21 mouse cellular contexts compared by ENCODE assay signal in genomic region chr6:113451839-113452238, GRCm38 (mm10). TPM values are rescaled to one million over a fixed set of nuclear protein-coding genes. Genes with fewer than 3 reads are reported as not detected.
A peak's percentile ranks its signal among the peaks of the same experiment; 100 is the strongest.
DNase-seq lines count a peak whose midpoint lies in the region; ATAC-seq and TF ChIP-seq lines count a peak whose summit lies in the region.
"Had no signal": no experiment of that assay in that cellular context is flagged by ENCODE, and none has a peak within 500 bp of the region (broad histone marks: within the 10 kb centered on the region; RNA-seq: fewer than 3 reads in every experiment).

No protein-coding gene starts in this region.

- ATAC-seq in midbrain, postnatal 0 days (ENCODE audit: low FRiP score), result no peak
- ATAC-seq: activated CD4-positive, CD25-positive, alpha-beta regulatory T cell, adult 4 months; forebrain, postnatal 0 days had no signal

- no peak overlapping the region for H3K4me2 ChIP-seq in midbrain, postnatal 0 days (ENCODE audit: low read depth, low read length, poor library complexity, severe bottlenecking)
- H3K4me2 ChIP-seq: liver, embryonic 15.5 days; neural tube, embryonic 15.5 days had no signal

- peak; percentile 86 to 88 for DNase-seq in cerebellum, postnatal 10 days
- DNase-seq in cerebellum, postnatal 25 days, result no peak
- peak; percentile 40 for DNase-seq in kidney, adult 18-20 months
- no peak for DNase-seq in kidney, postnatal 4 days
- peak; percentile 77 for DNase-seq in midbrain, postnatal 0 days (ENCODE audit: low spot score)
- no peak for DNase-seq in midbrain, embryonic 10.5 days (ENCODE audit: low spot score)
- DNase-seq in urinary bladder, postnatal 36 days (ENCODE audit: low spot score in 2 of 2), result no peak
- DNase-seq in adrenal gland, adult 2 months, result no peak
- DNase-seq: cerebellum, adult 11-12 months; forebrain, postnatal 0 days; heart, adult 2 months; retina, postnatal 1 day; thymus, postnatal 14 days had no signal

- H3K27ac ChIP-seq in midbrain, postnatal 0 days (ENCODE audit: low read depth, low read length), result no peak overlapping the region
- H3K27ac ChIP-seq in midbrain, embryonic 10.5 days (replicated peaks), result no peak overlapping the region
- H3K27ac ChIP-seq: heart, adult 2 months; liver, embryonic 15.5 days; neural tube, embryonic 15.5 days had no signal

- H3K4me1 ChIP-seq in midbrain, postnatal 0 days (ENCODE audit: insufficient read depth, low read length), result no peaks in the 10 kb centered on the region
- H3K4me1 ChIP-seq in midbrain, embryonic 10.5 days, result no peaks in the 10 kb centered on the region
- H3K4me1 ChIP-seq: liver, embryonic 15.5 days; neural tube, embryonic 15.5 days had no signal

- no peaks in the 10 kb centered on the region for H3K9me3 ChIP-seq in midbrain, postnatal 0 days (ENCODE audit: low read length)
- no peaks in the 10 kb centered on the region for H3K9me3 ChIP-seq in midbrain, embryonic 10.5 days (replicated peaks)
- H3K9me3 ChIP-seq: liver, embryonic 15.5 days; neural tube, embryonic 15.5 days had no signal

- H3K4me3 ChIP-seq in midbrain, postnatal 0 days (ENCODE audit: low read depth, low read length), result no peak overlapping the region
- H3K4me3 ChIP-seq in midbrain, embryonic 10.5 days, result no peak overlapping the region
- H3K4me3 ChIP-seq: heart, adult 2 months; liver, embryonic 15.5 days; neural tube, embryonic 15.5 days had no signal

- no peak for TF ChIP-seq CTCF in midbrain, postnatal 0 days (IDR thresholded peaks at IDR 0.05)

- H3K27me3 ChIP-seq in midbrain, postnatal 0 days (ENCODE audit: insufficient read depth, low read length), result no peaks in the 10 kb centered on the region
- no peaks in the 10 kb centered on the region for H3K27me3 ChIP-seq in midbrain, embryonic 10.5 days (ENCODE audit: low read depth, poor library complexity, severe bottlenecking)
- H3K27me3 ChIP-seq: liver, embryonic 15.5 days; neural tube, embryonic 15.5 days had no signal

- H3K36me3 ChIP-seq in midbrain, postnatal 0 days (ENCODE audit: insufficient read depth, low read length), result peaks cover 17% of the 10 kb centered on the region
- peaks cover 29% of the 10 kb centered on the region for H3K36me3 ChIP-seq in midbrain, embryonic 10.5 days

- H3K9ac ChIP-seq in midbrain, postnatal 0 days (replicated peaks; ENCODE audit: low read length, poor library complexity, severe bottlenecking), result no peak overlapping the region
- H3K9ac ChIP-seq: forebrain, postnatal 0 days; liver, embryonic 15.5 days; neural tube, embryonic 15.5 days had no signal

- WGBS in midbrain, postnatal 0 days, result 86% methylated on average over 2 of the region's 2 CpGs
- 96% methylated on average over 2 of the region's 2 CpGs for WGBS in midbrain, embryonic 10.5 days

RNA-seq across cellular contexts. Expression of gene Il17re, which starts 6.4 kb away (rescaled TPM):
- total RNA-seq in midbrain, postnatal 0 days (2014; rRNA removed), result 0.49 TPM in 1 of 2 replicates, not detected in the other
- polyA plus RNA-seq in midbrain, postnatal 0 days (2015; fragmentation: Nextera tagmentation; extraction: Ambion mirVana), result 0.48 and 0.77 TPM in 2 replicates
- polyA plus RNA-seq in midbrain, embryonic 10.5 days (2016; fragmentation: Nextera tagmentation; extraction: Ambion mirVana), result 1.1 and 1.4 TPM in 2 replicates
- 1 to 10 TPM; 1.1 to 1.9 TPM for total RNA-seq in adrenal gland, adult 2 months (2021)
- polyA plus RNA-seq in adrenal gland, adult 2 months (2012; rRNA removed), result 4.0 TPM in 2 replicates
- total RNA-seq: forebrain, postnatal 0 days; monocyte, adult 5-6 weeks had no signal

RNA-seq across cellular contexts. Expression of gene Jagn1, which starts 9.5 kb away (rescaled TPM):
- 43.6 and 48.6 TPM in 2 replicates for total RNA-seq in midbrain, postnatal 0 days (2014; rRNA removed)
- polyA plus RNA-seq in midbrain, postnatal 0 days (2015; fragmentation: Nextera tagmentation; extraction: Ambion mirVana), result 80.4 and 85.4 TPM in 2 replicates
- polyA plus RNA-seq in midbrain, embryonic 10.5 days (2016; fragmentation: Nextera tagmentation; extraction: Ambion mirVana), result 90.0 and 93.5 TPM in 2 replicates
- total RNA-seq in adrenal gland, adult 2 months (2021), result 10 to 100 TPM; 50.5 TPM
- 49.5 and 64.3 TPM in 2 replicates for polyA plus RNA-seq in adrenal gland, adult 2 months (2012; rRNA removed)

RNA-seq across cellular contexts. Expression of gene Cidec, which starts 16.3 kb away (rescaled TPM):
- not detected in 2 replicates for total RNA-seq in midbrain, postnatal 0 days (2014; rRNA removed)
- 0.09 TPM in 1 of 2 replicates, not detected in the other for polyA plus RNA-seq in midbrain, postnatal 0 days (2015; fragmentation: Nextera tagmentation; extraction: Ambion mirVana)
- not detected in 2 replicates for polyA plus RNA-seq in midbrain, embryonic 10.5 days (2016; fragmentation: Nextera tagmentation; extraction: Ambion mirVana)
- total RNA-seq in adrenal gland, adult 2 months (2021), result 100 to 1,000 TPM; 354 to 980 TPM
- polyA plus RNA-seq in adrenal gland, adult 2 months (2012; rRNA removed), result 514 and 896 TPM in 2 replicates
- total RNA-seq: forebrain, postnatal 0 days; layer of hippocampus, postnatal 25 days; left cerebral cortex, postnatal 36 days; megakaryocyte progenitor cell, adult 5-6 weeks; monocyte, adult 5-6 weeks had no signal
- polyA plus RNA-seq: activated CD4-positive, CD25-positive, alpha-beta regulatory T cell, adult 4 months; cortical plate, adult 2 months; forebrain, postnatal 0 days; liver, embryonic 15.5 days; neural tube, embryonic 15.5 days had no signal

RNA-seq across cellular contexts. Expression of gene Il17rc, which starts 19.4 kb away (rescaled TPM):
- 4.7 and 11.6 TPM in 2 replicates for total RNA-seq in midbrain, postnatal 0 days (2014; rRNA removed)
- 4.1 and 4.2 TPM in 2 replicates for polyA plus RNA-seq in midbrain, postnatal 0 days (2015; fragmentation: Nextera tagmentation; extraction: Ambion mirVana)
- 4.4 and 5.3 TPM in 2 replicates for polyA plus RNA-seq in midbrain, embryonic 10.5 days (2016; fragmentation: Nextera tagmentation; extraction: Ambion mirVana)
- 10 to 100 TPM; 17.0 to 22.0 TPM for total RNA-seq in adrenal gland, adult 2 months (2021)
- polyA plus RNA-seq in adrenal gland, adult 2 months (2012; rRNA removed), result 90.8 and 103 TPM in 2 replicates
- total RNA-seq: megakaryocyte progenitor cell, adult 5-6 weeks; monocyte, adult 5-6 weeks had no signal
- polyA plus RNA-seq: activated CD4-positive, CD25-positive, alpha-beta regulatory T cell, adult 4 months had no signal

RNA-seq across cellular contexts. Expression of gene Creld1, which starts 31.3 kb away (rescaled TPM):
- 39.4 and 43.0 TPM in 2 replicates for total RNA-seq in midbrain, postnatal 0 days (2014; rRNA removed)
- 56.6 and 60.4 TPM in 2 replicates for polyA plus RNA-seq in midbrain, postnatal 0 days (2015; fragmentation: Nextera tagmentation; extraction: Ambion mirVana)
- polyA plus RNA-seq in midbrain, embryonic 10.5 days (2016; fragmentation: Nextera tagmentation; extraction: Ambion mirVana), result 43.0 and 45.4 TPM in 2 replicates
- total RNA-seq in adrenal gland, adult 2 months (2021), result 10 to 100 TPM; 44.7 to 58.5 TPM
- polyA plus RNA-seq in adrenal gland, adult 2 months (2012; rRNA removed), result 30.0 and 31.1 TPM in 2 replicates

Comparison
In these comparisons a context has a peak if more than half of its experiments do, and no peak if none do; other contexts are left out.
1. DNase-seq: peak in cerebellum, postnatal 10 days (2 of 2), kidney, adult 18-20 months (single experiment) and midbrain, postnatal 0 days (single experiment); none in cerebellum, postnatal 25 days (0 of 2), kidney, postnatal 4 days (0 of 2), midbrain, embryonic 10.5 days (single experiment), urinary bladder, postnatal 36 days (0 of 2) and adrenal gland, adult 2 months (single experiment).
2. RNA of gene Cidec, which starts 16.3 kb away (polyA plus RNA-seq): 514 to 896 TPM in adrenal gland, adult 2 months; 0.09 TPM in midbrain, postnatal 0 days and not detected in midbrain, embryonic 10.5 days; every median in the first group is over 100 times any median in the second.